Mouse (Mus musculus): ENCODE results near the gene Sgip1. TPM values are rescaled to one million over a fixed set of nuclear protein-coding genes. Genes with fewer than 3 reads are reported as not detected.

Sgip1 gene
- total RNA-seq (2012; rRNA removed) (0.92 and 1.0 TPM in 2 replicates), polyA plus RNA-seq (2012; ENCODE audit: insufficient read depth in 1 of 2, insufficient read length in 2 of 2, low read depth in 1 of 2, low replicate concordance in 2 of 2, missing spikeins in 1 of 2) (1 to 10 TPM in 1 of 2 experiments, not detected in 1; 5.6 TPM)

DNA sequence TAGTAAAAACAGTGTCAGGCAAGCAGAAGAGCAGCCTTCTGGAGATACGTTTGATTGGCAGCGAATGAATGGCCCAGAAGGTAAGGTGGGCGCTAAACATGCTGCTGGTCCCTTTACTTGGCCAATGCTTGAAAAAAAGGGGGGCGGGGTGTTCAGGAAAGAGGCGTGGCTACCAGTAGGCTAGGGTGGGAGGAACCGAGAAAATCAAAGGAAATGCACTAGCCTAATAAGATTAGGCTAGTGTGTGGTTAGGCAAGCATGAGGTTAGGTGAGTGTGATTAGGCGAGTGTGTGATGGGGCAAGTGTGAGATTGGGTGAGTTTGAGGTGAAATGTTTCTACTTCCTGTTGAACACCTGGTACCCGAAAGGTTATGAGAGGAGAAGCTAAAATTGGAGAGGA lies at the start of gene Sgip1:
Gene Sgip1 (plus strand): TSS at position 11 of the 400 bp plus-strand sequence.
- Histone ChIP-seq H3K9me3 (replicated peaks; ENCODE audit: insufficient read depth, low read length) (no peaks in the 10 kb centered on the region), H3K9ac (ENCODE audit: control insufficient read depth, low read depth, low read length, poor library complexity, severe bottlenecking) (no peak within 1 kb of the TSS), H3K4me3 (ENCODE audit: control insufficient read depth in 1 of 2, insufficient read depth in 1 of 2, low read depth in 2 of 2, low read length in 2 of 2) (no peak within 1 kb of the TSS), H3K27me3 (ENCODE audit: control insufficient read depth in 1 of 2, insufficient read depth in 2 of 2, low read length in 2 of 2) (no peaks in the 10 kb centered on the region), H3K79me2 (ENCODE audit: control insufficient read depth, insufficient read depth, low read length, poor library complexity) (no peaks in the 10 kb centered on the region), H3K4me1 (ENCODE audit: control insufficient read depth in 1 of 2, insufficient read depth in 2 of 2, low read length in 2 of 2) (no peaks in the 10 kb centered on the region), H3K27ac (ENCODE audit: control insufficient read depth, low read depth, low read length) (no peak within 1 kb of the TSS), H3K36me3 (ENCODE audit: control insufficient read depth in 1 of 2, insufficient read depth in 2 of 2, low read length in 2 of 2) (no peaks in the 10 kb centered on the region)
- TF ChIP-seq ZMIZ1 (IDR thresholded peaks at IDR 0.05; ENCODE audit: low read depth, low read length), result no peak
- TF ChIP-seq POLR2AphosphoS2 (IDR thresholded peaks at IDR 0.05; ENCODE audit: low read length), result no peak
- no peak for TF ChIP-seq TCF12 (IDR thresholded peaks at IDR 0.05; ENCODE audit: low read depth, low read length)
- no peak for TF ChIP-seq TAL1 (IDR thresholded peaks at IDR 0.05; ENCODE audit: low read length)
- no peak for TF ChIP-seq MEF2A (IDR thresholded peaks at IDR 0.05; ENCODE audit: extremely low read depth, insufficient replicate concordance, low read depth, low read length, poor library complexity, severe bottlenecking)
- TF ChIP-seq BHLHE40 (IDR thresholded peaks at IDR 0.05; ENCODE audit: borderline replicate concordance, low read depth, low read length), result no peak
- no peak for TF ChIP-seq RAD21 (IDR thresholded peaks at IDR 0.05; ENCODE audit: low read depth, low read length)
- TF ChIP-seq UBTF (IDR thresholded peaks at IDR 0.05; ENCODE audit: borderline replicate concordance, insufficient read depth, low read depth, low read length), result no peak
- TF ChIP-seq CTCF (IDR thresholded peaks at IDR 0.05 in 2 of 3, conservative IDR thresholded peaks at IDR 0.05 in 1 of 3; ENCODE audit: control insufficient read depth in 1 of 3, insufficient read depth in 1 of 3, low read depth in 2 of 3, low read length in 3 of 3, poor library complexity in 1 of 3, severe bottlenecking in 1 of 3), result no peak
- no peak for TF ChIP-seq MYB (IDR thresholded peaks at IDR 0.05; ENCODE audit: low read depth, low read length)
- no peak for TF ChIP-seq USF1 (IDR thresholded peaks at IDR 0.05; ENCODE audit: low read depth, low read length)
- TF ChIP-seq USF2 (IDR thresholded peaks at IDR 0.05; ENCODE audit: borderline replicate concordance in 1 of 2, insufficient read depth in 1 of 2, low read depth in 1 of 2, low read length in 2 of 2), result no peak
- TF ChIP-seq TBP (IDR thresholded peaks at IDR 0.05; ENCODE audit: low read depth, low read length), result no peak
- DNase-seq (ENCODE audit: low read depth, low spot score), result no peak

DNA sequence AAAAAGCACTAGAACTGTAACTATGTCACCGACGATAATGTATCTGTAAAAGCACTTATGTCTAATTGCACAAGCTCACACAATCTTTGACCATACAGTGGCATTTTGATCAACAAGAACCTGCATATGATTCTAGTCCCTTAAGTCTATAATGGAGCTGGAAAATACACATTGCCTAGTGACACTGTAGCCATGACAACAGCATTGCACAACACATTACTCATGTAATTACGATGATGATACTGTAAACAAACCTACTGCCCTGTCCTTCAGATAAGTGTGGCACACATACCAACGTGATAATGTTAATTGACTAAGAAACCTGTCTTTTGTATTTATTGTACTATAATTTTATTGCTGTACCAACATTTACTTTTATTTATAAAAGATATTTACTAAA lies 49.7 kb upstream of the Sgip1 start:
- no peak for TF ChIP-seq ELF1 (IDR thresholded peaks at IDR 0.05; ENCODE audit: low read depth, low read length)
- TF ChIP-seq GATA1 (IDR thresholded peaks at IDR 0.05; ENCODE audit: low read depth, low read length), result no peak
- TF ChIP-seq MAFK (IDR thresholded peaks at IDR 0.05; ENCODE audit: borderline replicate concordance, low read depth, low read length), result no peak
- TF ChIP-seq HCFC1 (IDR thresholded peaks at IDR 0.05; ENCODE audit: low read depth, low read length), result no peak
- TF ChIP-seq NELFE (IDR thresholded peaks at IDR 0.05; ENCODE audit: low read depth, low read length), result no peak
- TF ChIP-seq GABPA (IDR thresholded peaks at IDR 0.05; ENCODE audit: low read depth, low read length), result no peak
- TF ChIP-seq RCOR1 (IDR thresholded peaks at IDR 0.05; ENCODE audit: low read depth, low read length), result no peak
- no peak for TF ChIP-seq POLR2A (IDR thresholded peaks at IDR 0.05; ENCODE audit: control insufficient read depth in 1 of 2, insufficient read depth in 1 of 2, low read depth in 1 of 2, low read length in 2 of 2, poor library complexity in 1 of 2)
- no peak for TF ChIP-seq SIN3A (IDR thresholded peaks at IDR 0.05; ENCODE audit: low read length)
- no peak for TF ChIP-seq USF1 (IDR thresholded peaks at IDR 0.05; ENCODE audit: low read depth, low read length)
- TF ChIP-seq MAZ (IDR thresholded peaks at IDR 0.05; ENCODE audit: low read depth, low read length), result no peak
- H3K9ac ChIP-seq (ENCODE audit: control insufficient read depth, low read depth, low read length, poor library complexity, severe bottlenecking), result no peak overlapping the region
- H3K79me2 ChIP-seq (ENCODE audit: control insufficient read depth, insufficient read depth, low read length, poor library complexity), result no peaks in the 10 kb centered on the region
- H3K27ac ChIP-seq (ENCODE audit: control insufficient read depth, low read depth, low read length), result no peak overlapping the region
- no peaks in the 10 kb centered on the region for H3K36me3 ChIP-seq (ENCODE audit: control insufficient read depth in 1 of 2, insufficient read depth in 2 of 2, low read length in 2 of 2)
- DNase-seq (ENCODE audit: low read depth, low spot score), result no peak
- no peaks in the 10 kb centered on the region for H3K9me3 ChIP-seq (replicated peaks; ENCODE audit: insufficient read depth, low read length)
- H3K27me3 ChIP-seq (ENCODE audit: control insufficient read depth in 1 of 2, insufficient read depth in 2 of 2, low read length in 2 of 2), result no peaks in the 10 kb centered on the region
- H3K4me3 ChIP-seq (ENCODE audit: control insufficient read depth in 1 of 2, insufficient read depth in 1 of 2, low read depth in 2 of 2, low read length in 2 of 2), result no peak overlapping the region
- no peaks in the 10 kb centered on the region for H3K4me1 ChIP-seq (ENCODE audit: control insufficient read depth in 1 of 2, insufficient read depth in 2 of 2, low read length in 2 of 2)
